13 mouse cellular contexts compared by ENCODE assay signal in genomic region chr8:46789091-46789881, GRCm38 (mm10). TPM values are rescaled to one million over a fixed set of nuclear protein-coding genes. Genes with fewer than 3 reads are reported as not detected.
DNase-seq lines count a peak whose midpoint lies in the region; ATAC-seq and TF ChIP-seq lines count a peak whose summit lies in the region.
"Had no signal": no experiment of that assay in that cellular context is flagged by ENCODE, and none has a peak within 500 bp of the region (broad histone marks: within the 10 kb centered on the region; RNA-seq: fewer than 3 reads in every experiment).

No protein-coding gene starts in this region.

- no peaks in the 10 kb centered on the region for H3K9me3 ChIP-seq in liver, embryonic 13.5 days (replicated peaks)
- 0 out of 2 replicates have a peak, but pooled peaks cover 4% of the 10 kb centered on the region for H3K9me3 ChIP-seq in hindbrain, embryonic 10.5 days
- H3K9me3 ChIP-seq: neural tube, embryonic 13.5 days had no signal

- 53% methylated on average over 5 of the region's 5 CpGs for WGBS in lung, adult 2 months
- WGBS in liver, embryonic 13.5 days (ENCODE audit: insufficient replicate concordance), result 46% methylated on average over 5 of the region's 5 CpGs
- WGBS in hindbrain, embryonic 10.5 days, result 90% methylated on average over 5 of the region's 5 CpGs

- no peak for DNase-seq in lung, adult 2 months
- DNase-seq in lung, postnatal 10 days, result no peak
- DNase-seq in liver, embryonic 13.5 days, result no peak
- DNase-seq in splenic B cell, adult 2 months (ENCODE audit: low read depth, low spot score), result peak; percentile 70
- DNase-seq in cerebellum, adult 11-12 months, result no peak
- no peak for DNase-seq in hindbrain, embryonic 10.5 days (ENCODE audit: low spot score)
- DNase-seq: adrenal gland, postnatal 25 days; right cerebral cortex, postnatal 4 days; thymus, postnatal 36 days had no signal

- H3K4me3 ChIP-seq in lung, adult 2 months (replicated peaks; ENCODE audit: extremely low read depth, low read depth, low read length), result no peak overlapping the region
- peak overlapping the region; percentile 17; the same call in 1 of the 2 replicates for H3K4me3 ChIP-seq in bone marrow macrophage, adult 2 months (ENCODE audit: insufficient read depth, low read length)
- H3K4me3 ChIP-seq in liver, embryonic 13.5 days (replicated peaks), result no peak overlapping the region
- H3K4me3 ChIP-seq in hindbrain, embryonic 10.5 days, result no peak overlapping the region
- H3K4me3 ChIP-seq: left cerebral cortex, adult 2 months; neural tube, embryonic 13.5 days had no signal

- H3K36me3 ChIP-seq in liver, embryonic 13.5 days, result no peaks in the 10 kb centered on the region
- peaks cover under 1% of the 10 kb centered on the region; the same call in 1 of the 2 replicates for H3K36me3 ChIP-seq in splenic B cell, adult 2 months (ENCODE audit: control insufficient read depth, insufficient read depth, low read length, poor library complexity, severe bottlenecking)
- peaks cover 4% of the 10 kb centered on the region for H3K36me3 ChIP-seq in hindbrain, embryonic 10.5 days
- H3K36me3 ChIP-seq: neural tube, embryonic 13.5 days had no signal

- H3K4me2 ChIP-seq in liver, embryonic 13.5 days, result no peak overlapping the region
- H3K4me2 ChIP-seq: neural tube, embryonic 13.5 days had no signal

- no peak for TF ChIP-seq POLR2A in lung, adult 2 months (IDR thresholded peaks at IDR 0.05; ENCODE audit: borderline replicate concordance, extremely low read depth, low read depth, low read length)
- no peak for TF ChIP-seq POLR2A in bone marrow macrophage, adult 2 months (IDR thresholded peaks at IDR 0.05; ENCODE audit: borderline replicate concordance, low read depth, low read length)

- H3K27ac ChIP-seq in bone marrow macrophage, adult 2 months (ENCODE audit: insufficient read depth, low read depth, low read length), result peak overlapping the region; percentile 93
- H3K27ac ChIP-seq in liver, embryonic 13.5 days, result peak overlapping the region; percentile 43
- no peak overlapping the region for H3K27ac ChIP-seq in hindbrain, embryonic 10.5 days
- H3K27ac ChIP-seq: left cerebral cortex, adult 2 months; neural tube, embryonic 13.5 days had no signal

- no peaks in the 10 kb centered on the region for H3K27me3 ChIP-seq in liver, embryonic 13.5 days
- H3K27me3 ChIP-seq in splenic B cell, adult 2 months (ENCODE audit: control insufficient read depth, insufficient read depth, low read length, poor library complexity, severe bottlenecking), result no peaks in the 10 kb centered on the region
- no peaks in the 10 kb centered on the region for H3K27me3 ChIP-seq in hindbrain, embryonic 10.5 days (ENCODE audit: insufficient read depth, poor library complexity, severe bottlenecking)
- H3K27me3 ChIP-seq: neural tube, embryonic 13.5 days; Patski had no signal

- H3K9ac ChIP-seq in liver, embryonic 13.5 days, result no peak overlapping the region
- H3K9ac ChIP-seq: neural tube, embryonic 13.5 days had no signal

- TF ChIP-seq CTCF in lung, adult 2 months (IDR thresholded peaks at IDR 0.05; ENCODE audit: insufficient read depth, low read length), result 0 out of 2 replicates have a peak, but pooled peaks have one; percentile 0
- no peak for TF ChIP-seq CTCF in bone marrow macrophage, adult 2 months (IDR thresholded peaks at IDR 0.05; ENCODE audit: low read depth, low read length)

- peak; percentile 63 for ATAC-seq in liver, embryonic 13.5 days (ENCODE audit: low read depth)
- ATAC-seq: Patski had no signal

- peaks cover 35% of the 10 kb centered on the region for H3K4me1 ChIP-seq in lung, adult 2 months (ENCODE audit: control insufficient read depth, insufficient read depth, low read length)
- peaks cover 63% of the 10 kb centered on the region for H3K4me1 ChIP-seq in bone marrow macrophage, adult 2 months (ENCODE audit: control insufficient read depth, insufficient read depth, low read length)
- H3K4me1 ChIP-seq in liver, embryonic 13.5 days (replicated peaks), result peaks cover 83% of the 10 kb centered on the region
- H3K4me1 ChIP-seq in hindbrain, embryonic 10.5 days (replicated peaks), result 0 out of 2 replicates have a peak, but pooled peaks cover 2% of the 10 kb centered on the region

RNA-seq across cellular contexts. Expression of gene Irf2, which starts 49.8 kb away (rescaled TPM):
- 20.5 and 24.6 TPM in 2 replicates for polyA plus RNA-seq in lung, adult 2 months (2012; rRNA removed)
- 107 and 110 TPM in 2 replicates for polyA plus RNA-seq in bone marrow macrophage, adult 2 months (2012; ENCODE audit: insufficient read depth, insufficient read length, missing spikeins)
- 11.1 and 15.9 TPM in 2 replicates for polyA plus RNA-seq in liver, embryonic 13.5 days (2015; fragmentation: Nextera tagmentation; extraction: Ambion mirVana)
- polyA plus RNA-seq in hindbrain, embryonic 10.5 days (2016; fragmentation: Nextera tagmentation; extraction: Ambion mirVana), result 9.1 TPM in 2 replicates
